Mouse (Mus musculus): ENCODE data around the gene Pcdh15. TPM values are rescaled to one million over a fixed set of nuclear protein-coding genes. Genes with fewer than 3 reads are reported as not detected.

Gene Pcdh15
- polyA plus RNA-seq, 1 experiment, result 0.10 TPM

DNA sequence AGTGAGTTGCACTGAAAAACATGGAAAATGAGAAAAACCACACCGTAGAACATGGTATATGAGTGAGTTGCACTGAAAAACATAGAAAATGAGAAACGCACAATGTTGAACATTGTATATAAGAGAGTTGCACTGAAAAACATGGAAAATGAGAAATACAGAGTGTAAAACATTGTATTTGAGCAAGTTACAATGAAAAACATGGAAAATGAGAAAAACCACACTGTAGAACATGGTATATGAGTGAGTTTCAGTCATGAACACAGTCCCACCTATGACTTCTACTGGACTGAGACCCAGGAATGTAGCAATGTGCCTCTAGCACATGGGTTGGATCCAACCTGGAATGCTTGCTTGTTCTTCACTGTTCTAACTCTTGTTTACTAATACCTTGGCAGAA lies 279.9 kb downstream of the Pcdh15 start:
- no peak for DNase-seq (ENCODE audit: low spot score)

DNA sequence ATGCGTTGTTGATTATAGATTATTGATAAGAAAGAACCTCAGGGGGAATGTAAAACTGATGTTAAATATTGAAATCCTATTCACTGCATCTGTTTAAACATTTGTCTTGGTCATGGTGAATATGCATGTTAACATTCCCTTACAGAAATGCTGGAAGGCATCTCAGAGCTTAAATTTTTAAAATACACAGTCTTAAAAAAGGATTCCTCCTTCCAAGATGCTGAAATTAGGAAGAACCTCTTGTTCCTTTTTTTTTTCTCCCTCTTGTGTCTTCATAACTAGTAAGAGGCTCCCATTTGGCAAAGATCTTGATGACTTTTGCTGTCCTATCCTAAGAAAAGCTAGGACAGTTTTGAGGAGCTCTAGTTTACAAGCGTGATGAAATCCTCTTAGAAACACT lies 284.9 kb downstream of the Pcdh15 start:
- no peak for DNase-seq (ENCODE audit: low spot score)

DNA sequence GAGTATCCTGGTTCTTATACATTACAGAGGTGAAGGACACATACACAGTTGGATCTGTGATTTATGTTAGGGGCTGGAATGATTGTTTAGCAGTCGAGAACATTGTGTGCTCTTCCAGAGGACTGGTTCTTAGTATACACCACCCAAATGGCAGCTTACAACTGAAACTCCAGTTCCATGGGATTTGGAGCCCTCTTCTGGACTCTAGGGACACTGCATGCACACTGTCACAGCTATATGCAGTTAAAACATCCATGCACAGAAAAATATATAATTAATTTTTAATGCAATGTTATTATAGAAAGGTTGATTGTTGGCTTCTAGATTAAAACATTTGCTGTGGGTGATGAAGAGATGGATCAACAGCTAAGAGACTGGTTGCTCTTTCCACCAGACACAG lies 301.3 kb downstream of the Pcdh15 start:
- DNase-seq (ENCODE audit: low spot score), result no peak

DNA sequence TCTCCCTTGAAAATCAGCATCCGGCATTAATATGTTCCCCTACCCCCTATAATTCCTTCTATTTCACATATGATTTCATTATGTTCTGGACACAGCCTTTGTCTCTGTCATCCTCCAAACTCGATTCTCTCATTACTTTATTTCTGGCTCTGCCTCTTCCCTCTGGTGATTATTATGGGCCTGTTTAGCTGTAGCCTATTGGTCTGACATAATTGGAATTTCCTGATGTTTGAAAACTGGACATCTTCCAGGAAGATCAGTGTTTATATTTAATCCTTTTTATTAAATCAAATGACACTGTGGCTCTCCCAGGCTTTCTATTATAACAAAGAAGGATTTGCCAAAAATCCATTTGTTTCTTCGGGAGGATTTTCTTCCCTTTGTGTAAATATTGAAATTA lies 326.3 kb downstream of the Pcdh15 start:
- DNase-seq (ENCODE audit: low spot score), result no peak

DNA sequence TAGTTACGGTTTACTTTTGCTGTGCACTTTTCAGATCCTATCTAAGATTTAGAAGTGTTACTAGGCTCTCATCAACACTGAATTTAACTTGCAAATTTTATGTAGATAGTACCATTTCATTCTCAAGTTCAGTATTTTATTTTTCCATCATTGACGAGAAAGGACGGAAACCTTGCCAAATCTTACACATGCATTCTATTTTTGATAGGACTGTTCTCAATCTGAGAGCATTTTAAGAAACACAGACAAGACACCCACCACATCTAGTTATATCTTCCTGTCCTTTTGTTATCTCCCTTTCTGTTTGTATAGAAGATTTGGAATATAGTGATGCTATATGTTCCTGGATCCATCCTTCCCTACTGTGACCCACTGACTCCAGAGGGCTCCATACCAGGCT lies 332.2 kb downstream of the Pcdh15 start:
- DNase-seq (ENCODE audit: low spot score), result no peak

DNA sequence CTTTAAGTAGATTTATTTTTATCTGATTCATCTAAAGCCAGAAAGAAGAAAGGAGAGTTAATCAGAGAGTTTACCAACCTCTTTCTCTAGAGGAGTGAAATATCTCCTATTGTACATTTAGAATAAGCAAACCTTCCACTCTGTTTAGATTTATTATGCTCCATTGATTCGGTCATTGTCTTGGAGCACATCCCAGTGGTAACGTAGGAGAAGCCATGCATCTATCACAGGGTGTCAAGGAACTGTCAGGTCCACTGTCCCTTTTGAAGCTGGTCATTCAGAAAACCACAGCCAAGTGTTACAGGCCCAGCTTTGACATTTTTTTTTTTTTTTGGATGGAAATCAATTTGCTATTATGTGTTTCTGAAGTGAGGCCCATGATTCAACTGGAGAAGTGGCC lies 384.9 kb downstream of the Pcdh15 start:
- no peak for DNase-seq (ENCODE audit: low spot score)

DNA sequence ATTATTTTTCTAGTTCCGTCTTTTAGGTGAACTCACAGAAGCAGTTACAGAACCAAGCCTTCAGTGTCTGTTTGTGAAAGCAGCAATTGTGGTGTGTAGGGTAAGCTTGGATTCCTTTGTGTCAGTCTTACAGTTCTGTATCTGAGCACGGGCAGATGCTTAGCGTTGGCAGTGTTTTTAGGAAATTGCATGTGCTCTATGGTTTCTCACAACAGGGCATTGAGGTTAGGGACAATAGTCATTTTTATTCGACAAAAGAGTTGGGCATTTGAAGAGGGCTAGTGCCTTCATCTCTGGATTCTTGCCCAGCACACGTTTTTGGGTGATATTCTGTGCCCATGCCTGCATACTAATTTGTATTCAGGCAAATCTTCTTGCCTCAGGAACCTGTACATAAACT lies 392.5 kb downstream of the Pcdh15 start:
- no peak for DNase-seq (ENCODE audit: low spot score)

DNA sequence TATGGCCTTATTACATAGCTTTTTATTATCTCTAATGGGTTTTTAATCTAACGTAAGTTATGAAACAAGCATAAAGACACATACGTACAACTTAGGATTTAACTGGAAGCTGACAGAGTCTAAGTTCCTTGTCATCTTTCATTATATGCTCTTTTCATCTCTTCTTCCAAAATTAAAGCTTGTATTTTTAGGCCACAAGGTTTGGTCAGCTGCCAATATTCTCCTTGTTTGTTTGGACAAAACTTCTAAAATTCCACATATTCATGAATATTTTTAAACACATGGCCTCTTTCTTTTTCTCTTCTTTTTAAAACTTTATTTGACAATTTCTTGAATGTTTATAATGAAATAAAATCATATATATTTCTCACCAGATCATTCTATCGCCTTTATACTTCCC lies 415.7 kb downstream of the Pcdh15 start:
- DNase-seq (ENCODE audit: low spot score), result no peak

DNA sequence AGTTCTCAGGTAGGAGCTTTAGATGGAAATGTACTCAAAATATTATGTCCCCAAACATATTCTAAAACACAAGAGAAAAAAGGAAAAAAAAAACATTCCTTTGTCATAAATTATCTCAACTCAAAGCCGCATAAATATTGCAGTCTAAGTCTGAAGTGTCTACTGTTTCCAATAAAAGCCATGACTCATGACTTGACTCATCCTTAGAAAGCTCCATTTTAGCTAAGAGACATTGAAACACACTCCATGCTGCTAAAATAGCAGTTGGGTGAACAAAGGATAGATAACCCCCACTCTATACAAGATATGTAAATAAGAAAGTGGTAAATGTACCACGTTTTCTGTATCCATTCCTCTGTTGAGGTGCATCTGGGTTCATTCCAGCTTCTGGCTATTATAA lies 416.6 kb downstream of the Pcdh15 start:
- no peak for DNase-seq (ENCODE audit: low spot score)

DNA sequence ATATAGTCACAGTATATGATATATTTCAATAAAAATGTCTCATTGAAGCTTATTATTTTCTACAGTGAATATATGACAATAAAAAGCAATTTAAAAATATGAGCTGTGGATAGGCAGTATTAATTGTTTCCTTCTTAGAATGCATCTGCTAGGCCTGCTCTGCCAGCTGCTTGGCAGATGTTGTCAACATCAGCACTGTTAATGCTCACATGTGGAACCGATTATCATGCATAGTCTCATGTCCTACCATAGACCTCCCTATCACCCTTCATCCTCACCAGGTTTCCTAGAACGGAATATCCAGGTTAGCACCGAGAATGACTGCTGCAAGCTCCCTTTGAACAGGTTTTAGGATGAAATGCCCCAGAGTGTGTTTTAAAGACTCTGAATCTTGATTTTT lies 420.3 kb downstream of the Pcdh15 start:
- no peak for DNase-seq (ENCODE audit: low spot score)

DNA sequence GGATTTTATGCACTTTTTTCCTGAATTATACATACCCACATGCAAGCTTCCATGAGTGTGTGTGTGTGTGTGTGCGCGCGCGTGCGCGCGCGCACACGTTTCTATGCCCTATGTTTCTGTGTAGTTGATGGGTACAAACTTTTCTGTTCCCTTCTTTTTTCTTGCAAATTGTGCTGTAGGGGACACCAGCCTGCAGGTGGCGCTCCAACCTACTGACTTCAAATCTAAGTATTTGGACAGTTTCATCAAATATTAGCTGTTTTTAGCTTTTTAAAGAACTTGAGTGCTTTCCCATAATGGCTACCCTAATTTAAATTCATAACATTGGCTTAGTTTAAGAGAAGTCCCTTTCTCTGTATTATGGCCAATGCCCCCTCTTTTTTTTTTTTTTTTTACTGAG lies 453.7 kb downstream of the Pcdh15 start:
- no peak for DNase-seq (ENCODE audit: low spot score)

DNA sequence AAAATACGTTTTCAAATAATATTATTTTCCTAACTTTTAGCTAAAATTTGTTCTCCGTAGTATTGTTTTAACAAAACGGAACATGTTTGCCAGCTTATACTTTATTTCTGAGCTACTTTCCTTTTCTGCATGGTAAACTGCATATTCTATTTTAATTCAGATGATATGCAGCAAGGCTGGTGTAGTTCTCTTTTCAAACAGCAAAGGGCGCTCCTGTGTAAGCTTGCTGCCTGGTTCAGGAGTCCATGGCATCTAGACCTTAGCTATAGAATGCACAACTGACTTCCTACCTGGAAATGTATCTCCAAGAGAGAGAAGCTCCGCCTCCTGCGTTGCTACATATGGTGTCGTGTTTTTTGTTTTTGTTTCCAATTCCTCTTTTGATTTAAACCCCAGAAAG lies 465.1 kb downstream of the Pcdh15 start:
- DNase-seq (ENCODE audit: low spot score), result no peak

DNA sequence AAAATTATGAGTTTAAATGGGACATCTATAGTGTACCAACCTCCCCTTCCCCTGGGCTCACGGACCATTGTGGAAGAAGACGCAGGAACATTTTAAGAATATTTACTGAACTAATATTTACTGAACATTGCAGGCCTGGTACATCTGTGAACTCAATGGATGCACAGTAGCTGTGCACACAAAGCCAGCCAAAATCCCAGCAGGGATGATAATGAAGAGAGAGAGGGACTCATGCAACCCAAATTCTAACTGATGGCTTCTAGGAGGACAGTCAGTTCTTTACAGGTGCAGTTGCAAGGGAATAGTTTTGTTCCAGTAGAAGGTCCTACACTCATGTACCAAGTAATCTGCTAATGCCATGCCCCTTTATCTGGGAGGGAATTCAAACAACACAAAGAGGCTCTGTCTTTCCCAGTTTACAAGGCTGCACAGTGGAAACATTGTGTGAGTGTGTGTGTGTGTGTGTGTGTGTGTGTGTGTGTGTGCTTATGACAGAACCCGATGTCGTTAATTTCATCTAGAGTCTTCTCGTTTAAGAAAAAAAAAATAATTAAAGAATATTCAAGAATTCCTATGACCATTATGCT lies 475.7 kb downstream of the Pcdh15 start:
- DNase-seq (ENCODE audit: low spot score), result no peak

DNA sequence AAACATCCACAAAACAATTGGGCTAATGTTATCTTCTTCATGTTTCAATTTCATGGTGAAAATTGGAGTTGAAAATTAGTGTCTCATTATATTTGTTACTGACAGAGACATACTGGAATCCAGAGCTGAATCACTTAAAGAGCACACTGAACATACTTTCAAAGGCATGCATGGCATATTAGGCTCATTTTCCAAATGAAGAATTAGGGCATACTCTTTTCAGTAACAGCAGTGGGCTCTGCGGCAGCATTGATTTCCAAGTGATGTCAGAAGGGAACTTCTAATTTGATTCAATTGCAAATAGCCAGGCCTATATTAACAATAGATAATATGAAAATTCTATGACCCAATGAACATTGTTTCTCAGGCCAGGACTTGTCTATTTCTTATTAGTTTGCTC lies 568.4 kb downstream of the Pcdh15 start:
- DNase-seq (ENCODE audit: low spot score), result no peak

DNA sequence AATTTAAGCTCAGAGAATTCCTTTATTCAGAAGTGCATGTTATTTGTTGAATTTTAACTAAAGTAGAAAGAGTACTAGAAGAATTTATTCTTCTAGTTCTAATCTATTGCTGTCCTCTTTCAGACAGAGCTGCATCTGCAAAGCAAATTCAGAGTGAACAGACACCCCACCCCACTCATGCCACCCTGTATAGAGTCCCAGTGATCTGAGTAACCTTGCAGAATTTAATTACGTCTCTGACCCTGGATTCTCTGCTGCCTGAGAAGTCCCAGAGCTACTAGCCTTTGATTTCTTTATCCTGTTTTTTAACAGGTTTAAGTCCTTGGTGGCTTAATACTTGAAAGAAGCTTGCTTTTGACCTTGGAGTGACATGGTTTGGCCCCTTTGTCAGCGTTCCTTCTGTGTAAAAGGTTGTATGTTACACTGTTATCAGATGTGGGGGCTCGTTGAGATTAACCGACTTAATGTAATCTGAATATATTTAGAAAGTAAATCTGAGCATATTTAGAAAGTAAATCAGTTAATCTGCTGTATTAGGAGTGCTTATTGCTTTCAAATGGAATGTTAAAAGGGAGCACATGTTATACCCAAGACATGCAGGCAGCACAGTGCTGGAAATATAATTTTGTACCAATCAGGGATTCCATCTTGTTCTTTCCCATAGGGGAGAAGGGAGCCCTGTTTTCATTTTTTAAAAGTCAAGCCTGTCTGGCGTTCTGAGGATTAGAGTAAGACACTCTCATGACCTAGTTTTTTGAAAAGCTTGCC lies 601.6 kb downstream of the Pcdh15 start:
- DNase-seq (ENCODE audit: low spot score), result no peak

DNA sequence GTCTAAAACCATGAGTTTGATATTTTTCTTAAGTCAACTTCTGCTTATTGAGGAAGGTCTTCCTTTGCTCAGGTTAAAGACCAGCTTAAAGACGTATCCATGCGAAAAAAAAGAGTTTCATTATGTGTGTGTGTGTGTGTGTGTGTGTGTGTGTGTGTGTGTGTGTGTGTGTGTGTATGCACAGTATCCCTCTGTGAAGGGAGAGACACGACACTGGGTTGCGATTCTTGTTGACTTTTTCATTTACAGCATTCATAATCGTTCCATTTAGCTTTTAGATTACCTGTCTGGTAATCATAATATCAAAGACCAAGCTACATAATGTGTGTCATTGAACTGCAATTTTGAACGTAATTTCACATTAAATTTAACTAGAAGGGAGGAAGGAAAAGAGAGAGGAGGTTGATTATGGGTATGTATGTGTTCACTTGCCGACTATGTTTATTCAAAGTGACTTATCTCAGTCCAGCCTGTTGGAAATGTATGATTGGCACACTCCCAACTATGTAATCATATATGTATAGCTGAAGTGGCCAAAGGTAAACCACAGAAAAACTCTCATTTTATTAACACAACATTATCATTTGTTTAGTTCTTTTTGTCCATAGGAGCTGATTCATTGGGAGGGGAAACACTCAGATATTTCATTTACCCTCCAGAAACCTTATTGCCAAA lies 626.6 kb downstream of the Pcdh15 start:
- no peak for DNase-seq (ENCODE audit: low spot score)

DNA sequence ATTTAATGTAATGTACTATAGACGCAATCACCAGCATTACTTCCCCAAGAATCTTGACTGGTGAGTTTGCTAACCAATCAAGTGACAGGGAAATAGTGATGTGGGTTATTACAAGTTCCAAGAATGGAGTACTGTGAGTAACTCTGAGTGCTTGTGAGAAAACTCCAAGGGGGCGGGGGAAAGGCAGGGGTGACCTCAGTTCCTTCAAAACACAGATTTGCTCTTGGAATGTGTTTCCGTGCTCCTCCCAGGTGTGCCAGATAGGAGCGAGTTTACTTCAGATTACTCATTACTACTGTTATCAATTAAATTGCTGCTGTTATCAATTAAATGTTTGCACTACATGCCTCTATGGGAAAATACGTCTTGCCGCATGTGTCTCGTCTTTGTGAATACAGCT lies 634.1 kb downstream of the Pcdh15 start:
- no peak for DNase-seq (ENCODE audit: low spot score)

DNA sequence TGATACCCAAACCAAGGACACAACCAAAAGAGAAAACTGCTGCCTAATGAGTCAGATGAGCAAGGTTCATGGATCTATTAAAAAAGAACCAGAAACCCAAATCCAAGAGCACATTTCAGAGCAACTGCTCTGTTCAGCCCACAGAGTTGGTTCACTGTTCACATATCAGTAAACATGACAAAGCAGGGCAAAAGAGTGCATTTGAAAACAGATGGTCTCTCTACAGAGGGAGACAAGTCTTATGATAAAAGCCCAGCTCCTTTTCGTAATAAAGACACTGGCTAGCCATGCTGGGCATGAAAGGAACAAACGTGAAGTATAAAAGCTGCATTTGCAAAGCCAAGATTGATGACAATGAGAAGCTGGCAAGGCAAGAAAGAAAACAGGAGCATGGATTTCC lies 649.9 kb downstream of the Pcdh15 start:
- no peak for DNase-seq (ENCODE audit: low spot score)

DNA sequence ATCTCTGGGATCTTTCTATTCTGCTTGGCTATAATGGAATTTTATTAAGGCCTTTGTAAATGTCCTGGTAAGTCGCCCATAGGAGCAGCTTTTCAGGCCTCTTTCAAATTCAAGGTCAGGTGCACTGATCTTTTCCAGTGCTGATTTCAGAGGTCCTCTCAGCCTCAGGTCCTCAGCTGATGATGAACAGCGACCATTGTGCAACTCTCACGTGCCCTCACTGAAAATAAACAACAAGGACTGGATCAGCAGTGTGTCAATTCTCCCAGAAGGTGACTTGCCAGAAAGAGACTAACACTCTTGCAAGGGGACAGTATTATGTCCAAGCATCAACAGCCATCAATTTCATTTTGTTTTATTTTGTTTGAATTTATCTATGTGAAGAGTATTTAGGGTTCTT lies 654.7 kb downstream of the Pcdh15 start:
- DNase-seq (ENCODE audit: low spot score), result no peak

DNA sequence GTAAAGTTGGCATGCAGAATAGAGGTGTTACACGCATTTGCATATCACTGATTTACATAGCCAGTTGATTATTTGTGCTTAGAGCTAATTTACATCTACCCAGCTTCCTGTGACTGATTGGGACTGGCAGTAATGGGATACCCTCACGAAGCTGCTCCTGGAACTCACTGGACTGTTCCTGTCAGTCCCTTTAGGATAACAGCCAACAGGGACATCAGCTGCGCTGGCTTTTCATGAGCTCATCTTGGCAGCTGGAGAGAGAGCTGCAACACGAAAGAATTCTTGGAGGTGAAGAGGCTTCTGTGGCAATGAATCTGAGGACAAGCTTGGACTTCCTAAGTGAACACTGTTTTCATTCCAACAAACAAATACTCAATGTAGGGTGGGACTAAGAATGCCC lies 683.8 kb downstream of the Pcdh15 start:
- no peak for DNase-seq (ENCODE audit: low spot score)

DNA sequence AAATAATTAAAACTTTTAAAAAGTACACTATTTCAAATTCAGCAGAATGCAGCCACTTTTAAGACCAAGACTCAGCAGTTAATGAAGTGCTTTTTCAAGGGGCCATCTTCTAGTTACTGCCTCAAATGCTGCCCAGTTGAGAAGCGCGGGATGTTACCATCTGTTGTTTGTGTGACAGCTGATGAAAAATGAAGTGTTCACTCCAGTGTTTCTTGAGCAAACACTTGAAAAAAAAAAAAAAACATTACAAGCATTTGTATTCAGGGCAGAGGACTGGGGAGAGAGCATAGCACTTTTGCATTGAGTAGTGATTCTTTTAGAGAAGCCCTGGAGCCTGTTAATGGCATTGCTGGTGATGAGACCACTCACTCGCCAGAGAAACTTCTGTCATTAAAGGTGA lies 689.0 kb downstream of the Pcdh15 start:
- no peak for DNase-seq (ENCODE audit: low spot score)

DNA sequence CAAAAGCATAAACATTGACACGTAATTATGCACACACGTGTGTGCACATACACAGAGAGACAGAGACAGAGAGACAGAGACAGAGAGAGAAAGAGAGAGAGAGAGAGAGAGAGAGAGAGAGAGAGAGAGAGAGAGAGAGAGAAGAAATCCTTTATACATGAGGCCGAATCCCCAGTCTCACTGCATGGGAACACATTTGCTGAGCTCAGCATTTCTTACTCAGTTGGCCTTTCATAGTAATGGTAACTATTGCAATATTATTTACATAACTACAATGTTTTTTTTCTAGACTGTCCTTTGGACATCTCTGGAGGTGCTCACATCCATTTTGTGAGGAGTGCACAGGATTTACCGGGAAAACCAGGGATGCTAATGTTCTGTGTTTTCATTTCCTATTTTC lies 705.9 kb downstream of the Pcdh15 start:
- DNase-seq (ENCODE audit: low spot score), result no peak

DNA sequence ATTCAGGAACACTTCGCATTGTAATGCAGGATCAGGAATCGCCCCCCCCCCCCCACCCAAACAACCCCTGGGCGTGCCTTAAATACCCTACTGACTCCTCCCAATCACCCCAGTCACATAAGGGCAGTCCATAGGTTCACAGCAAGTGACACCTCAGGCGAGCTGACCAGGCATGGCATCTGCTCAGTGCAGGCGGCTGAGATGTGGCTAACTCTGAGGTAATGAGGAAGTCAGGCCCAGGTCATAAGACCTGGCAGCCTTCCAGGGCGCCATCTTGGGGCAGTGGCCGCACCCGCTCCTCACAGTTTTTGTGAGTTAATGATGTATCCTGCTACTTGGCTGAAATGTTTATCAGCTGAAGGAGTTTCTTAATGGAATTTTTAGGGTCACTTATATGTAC lies 713.2 kb downstream of the Pcdh15 start:
- DNase-seq (ENCODE audit: low spot score), result no peak

Measured in urinary bladder, adult 2 months (tissue).